Mouse (Mus musculus): ENCODE measurements at regions not wholly inside any gene's neighbourhood (a gene's known extent, or its start where the extent isn't known, plus 50 kb on each side); places are given as distances from the start of the nearest gene placed in this dataset.

DNA sequence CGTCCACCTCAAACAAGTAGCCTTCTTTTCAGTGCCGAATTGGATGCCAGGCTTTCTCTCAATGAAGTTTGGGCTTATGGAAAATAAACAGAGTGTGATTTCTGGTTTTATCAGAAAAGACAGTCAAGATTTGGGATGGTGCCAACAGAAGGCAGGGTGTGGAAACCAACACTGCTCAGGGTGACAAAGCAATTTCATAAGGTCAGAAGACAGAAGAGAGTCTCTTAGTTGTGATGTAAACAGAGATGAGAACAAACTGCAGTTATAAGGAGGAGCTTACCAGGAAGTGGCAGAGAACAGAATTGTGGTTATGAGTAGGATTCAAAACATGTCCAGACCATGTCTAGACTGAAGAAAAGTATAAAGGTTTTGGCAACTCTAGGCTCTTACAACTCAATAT, 714.3 kb upstream of the Arpp21 start:
- DNase-seq (ENCODE audit: low read depth, low spot score): no peak

DNA sequence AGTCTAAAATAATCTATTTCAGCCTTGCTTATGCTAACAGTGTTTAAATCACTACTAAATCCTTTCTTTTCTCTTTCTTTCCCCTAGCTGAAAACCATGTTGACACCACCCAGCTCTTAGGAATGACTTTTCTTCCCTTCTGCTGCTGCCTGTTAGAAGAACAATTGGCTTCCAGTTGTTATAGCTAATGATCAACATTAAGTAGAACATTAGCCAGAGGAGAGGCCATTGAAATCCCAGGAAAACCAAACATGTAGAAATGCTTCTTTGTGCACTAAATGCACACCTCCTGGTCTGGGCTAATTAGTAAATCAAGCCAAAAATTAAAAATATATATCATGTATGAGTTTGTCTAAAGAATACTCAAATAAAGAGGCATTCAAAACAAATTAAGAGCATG, 703.0 kb upstream of the Arpp21 start:
- DNase-seq (ENCODE audit: low read depth, low spot score): no peak

DNA sequence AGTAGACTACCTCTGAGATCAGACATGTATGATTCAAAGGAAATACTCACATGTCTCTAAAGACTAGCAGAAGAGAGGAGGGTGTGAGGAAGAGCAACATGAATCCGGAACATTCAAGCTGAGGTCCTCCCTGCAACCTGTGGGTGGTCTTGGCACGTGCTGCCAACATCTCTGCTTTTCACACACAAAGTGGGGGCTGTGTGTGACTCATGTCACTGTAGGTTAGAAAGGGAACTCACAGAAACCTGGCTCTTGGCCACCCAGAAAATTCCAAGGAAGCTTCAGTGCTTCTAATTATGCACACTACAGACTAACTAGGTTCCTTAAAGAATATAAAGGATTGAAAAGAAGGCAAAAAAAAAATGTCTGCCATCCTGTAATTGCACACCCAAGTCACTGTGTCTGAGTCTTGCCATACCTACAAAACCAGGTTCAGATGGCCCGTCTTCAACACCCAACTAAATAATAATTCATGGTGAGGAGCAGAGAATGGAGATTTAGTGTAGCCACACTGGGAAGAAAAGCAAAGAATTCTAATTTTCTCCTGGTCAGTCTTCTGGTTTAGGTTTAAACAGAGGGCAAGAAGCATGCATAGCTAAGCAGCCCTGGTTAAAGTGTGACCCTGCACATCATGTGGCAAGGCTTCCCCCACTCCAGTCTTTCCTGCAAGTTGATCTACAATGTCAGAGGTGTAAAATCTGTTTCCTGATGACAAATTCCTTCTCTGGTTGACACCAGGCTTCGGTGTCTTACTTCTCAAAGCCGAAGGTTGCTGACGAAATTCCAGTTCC, 673.8 kb upstream of the Arpp21 start:
- no peak for DNase-seq (ENCODE audit: low read depth, low spot score)

DNA sequence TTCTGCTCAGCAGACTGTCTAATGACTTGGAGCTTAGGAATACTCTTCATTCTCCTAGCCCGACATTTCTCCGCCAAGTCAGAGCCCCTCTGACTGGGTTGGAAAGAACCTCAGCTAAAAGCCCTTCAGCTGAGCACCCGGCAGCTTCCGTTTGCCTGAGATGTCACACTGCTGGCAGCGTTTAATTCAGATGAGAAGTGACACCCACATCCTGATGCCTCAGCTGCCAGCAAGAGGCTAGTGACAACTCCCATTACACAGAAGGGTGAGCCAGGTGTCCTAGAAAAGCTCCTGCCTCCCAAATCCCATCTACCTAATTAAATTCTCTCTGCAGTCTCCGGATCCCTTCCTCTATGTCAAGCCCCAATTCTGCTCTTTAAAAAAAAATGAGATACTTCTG, 670.2 kb upstream of the Arpp21 start:
- no peak for DNase-seq (ENCODE audit: low read depth, low spot score)

DNA sequence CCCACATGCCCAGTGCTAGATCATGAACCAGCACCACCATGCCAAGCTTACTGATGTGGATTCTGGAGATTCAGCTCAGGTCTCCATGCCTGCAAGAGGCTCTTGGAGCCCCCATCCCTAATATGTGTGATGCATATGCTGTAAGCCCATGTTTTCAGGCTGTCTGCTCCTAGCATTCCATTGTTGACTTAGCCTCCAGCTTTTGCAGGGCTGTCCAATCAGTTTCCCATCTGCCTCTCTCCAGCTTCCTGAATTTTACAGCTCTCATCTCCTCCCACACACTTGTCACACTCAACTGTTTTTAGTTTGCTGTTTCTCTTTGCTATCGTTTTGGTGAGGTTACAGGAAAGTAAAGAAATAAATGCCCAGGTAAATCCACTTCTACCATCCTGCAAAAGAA, 629.2 kb upstream of the Arpp21 start:
- no peak for DNase-seq (ENCODE audit: low read depth, low spot score)

DNA sequence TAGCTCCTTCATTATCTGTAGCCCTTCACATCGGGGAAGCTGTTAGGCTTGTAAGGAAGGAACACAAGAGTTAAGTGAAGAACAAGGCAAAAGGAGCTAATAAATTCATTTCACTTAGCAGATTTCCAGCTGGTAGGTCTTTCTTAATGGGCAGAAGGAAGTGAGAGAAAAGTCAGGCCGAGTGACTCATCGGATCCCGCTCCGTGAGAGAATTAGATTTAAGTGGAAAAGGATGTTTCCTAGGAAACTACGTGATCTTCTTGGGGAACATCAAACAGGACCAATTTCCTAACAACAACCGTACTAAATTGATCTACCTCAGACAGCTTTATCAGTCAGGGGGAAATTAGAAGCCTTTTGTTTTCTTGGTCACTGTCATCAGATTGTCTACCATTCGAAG, 625.4 kb upstream of the Arpp21 start:
- DNase-seq (ENCODE audit: low read depth, low spot score): no peak

DNA sequence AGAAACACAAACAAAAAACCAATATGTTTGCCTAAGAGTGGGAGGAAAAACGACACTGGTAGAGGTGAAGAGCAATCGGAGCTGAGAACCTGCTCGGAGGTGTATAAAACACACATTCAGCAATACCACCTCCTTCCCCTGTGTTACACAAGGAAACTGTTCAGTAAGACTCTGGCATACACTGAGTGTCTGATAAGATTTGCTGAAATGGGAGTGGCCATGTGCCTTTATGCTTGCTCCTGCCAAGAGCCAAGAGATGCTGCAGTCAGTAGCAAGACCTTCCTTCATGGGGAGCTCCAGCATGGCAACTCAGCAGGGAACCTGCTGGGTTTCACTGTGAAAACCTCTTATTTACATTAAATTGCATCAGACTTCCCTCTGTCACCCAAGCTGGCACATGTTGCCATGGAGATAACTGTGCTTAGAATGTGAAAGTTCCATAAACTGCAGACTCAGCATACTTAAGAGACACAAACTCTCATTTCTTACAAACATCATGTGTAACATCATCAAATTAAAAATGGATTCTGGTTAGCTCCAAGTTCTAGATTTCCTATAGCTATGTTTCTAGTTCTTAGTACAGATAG, 624.7 kb upstream of the Arpp21 start:
- DNase-seq (ENCODE audit: low read depth, low spot score): no peak

DNA sequence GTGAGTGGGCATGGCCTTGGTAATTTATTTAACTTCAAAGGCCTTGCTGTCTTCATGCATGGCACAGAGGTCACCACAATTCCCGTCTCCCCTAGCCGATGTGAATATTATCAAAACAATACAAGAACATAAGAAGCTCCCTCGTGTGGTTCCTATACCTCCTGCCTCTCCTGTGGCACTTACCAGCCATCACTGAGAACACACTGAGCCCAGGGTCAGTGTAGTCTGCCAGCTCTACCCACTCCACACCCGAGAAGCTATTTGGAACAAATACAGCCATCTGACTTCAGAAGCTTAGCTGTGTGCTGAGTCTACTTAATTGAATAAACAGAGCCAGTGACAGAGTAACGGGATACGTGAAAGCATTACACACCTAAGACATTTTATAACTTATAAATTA, 605.7 kb upstream of the Arpp21 start:
- DNase-seq (ENCODE audit: low read depth, low spot score): no peak

DNA sequence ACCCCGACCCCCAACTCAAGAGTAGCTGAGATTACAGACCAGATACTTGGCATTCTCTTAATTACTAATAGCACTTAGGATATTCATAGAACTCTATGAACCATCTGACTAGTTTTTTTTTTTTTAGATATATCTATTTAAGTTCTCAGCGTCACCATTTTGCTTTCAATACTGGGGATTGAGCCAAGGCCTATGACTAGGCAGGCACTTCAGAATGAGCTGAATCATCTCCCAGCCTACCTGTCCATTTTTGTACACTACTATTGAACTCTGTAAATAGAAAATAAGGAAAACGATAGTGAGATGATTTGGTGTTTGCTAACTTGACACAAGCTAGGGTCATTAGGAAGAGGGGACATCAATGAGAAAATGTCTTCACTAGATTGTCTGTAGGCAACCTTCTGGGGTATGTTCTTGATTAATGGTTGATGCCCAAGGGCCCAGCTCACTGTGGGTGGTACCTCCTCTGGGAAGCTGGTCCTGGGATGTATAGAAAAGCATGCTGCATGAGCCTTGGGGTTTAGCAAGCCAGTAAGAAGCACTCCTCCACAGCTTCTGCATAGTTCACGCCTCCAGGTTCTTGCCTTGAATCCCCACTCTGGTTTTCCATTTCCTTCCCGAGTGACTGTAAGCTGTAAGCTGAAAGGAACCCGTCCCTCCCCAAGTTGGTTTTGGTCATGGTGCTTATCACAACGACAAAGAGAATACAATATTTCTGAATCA, 603.5 kb upstream of the Arpp21 start:
- no peak for DNase-seq (ENCODE audit: low read depth, low spot score)

DNA sequence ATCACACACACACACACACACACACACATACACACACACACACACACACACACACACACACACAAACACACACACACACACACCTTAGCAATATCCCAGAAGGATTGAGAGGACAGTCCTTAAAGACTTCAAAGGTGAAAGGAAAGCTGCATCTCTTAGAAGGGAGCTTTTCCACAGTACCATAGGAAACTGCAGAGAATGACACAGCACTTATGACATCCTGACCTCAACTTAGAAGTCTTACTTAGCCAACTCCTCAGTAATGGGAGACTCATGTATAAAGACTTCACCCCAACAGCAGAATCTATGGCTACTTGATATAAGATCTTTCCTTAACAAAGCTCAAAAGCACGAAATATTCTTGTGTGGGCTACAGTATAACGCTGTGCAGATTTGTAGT, 601.8 kb upstream of the Arpp21 start:
- no peak for DNase-seq (ENCODE audit: low read depth, low spot score)

DNA sequence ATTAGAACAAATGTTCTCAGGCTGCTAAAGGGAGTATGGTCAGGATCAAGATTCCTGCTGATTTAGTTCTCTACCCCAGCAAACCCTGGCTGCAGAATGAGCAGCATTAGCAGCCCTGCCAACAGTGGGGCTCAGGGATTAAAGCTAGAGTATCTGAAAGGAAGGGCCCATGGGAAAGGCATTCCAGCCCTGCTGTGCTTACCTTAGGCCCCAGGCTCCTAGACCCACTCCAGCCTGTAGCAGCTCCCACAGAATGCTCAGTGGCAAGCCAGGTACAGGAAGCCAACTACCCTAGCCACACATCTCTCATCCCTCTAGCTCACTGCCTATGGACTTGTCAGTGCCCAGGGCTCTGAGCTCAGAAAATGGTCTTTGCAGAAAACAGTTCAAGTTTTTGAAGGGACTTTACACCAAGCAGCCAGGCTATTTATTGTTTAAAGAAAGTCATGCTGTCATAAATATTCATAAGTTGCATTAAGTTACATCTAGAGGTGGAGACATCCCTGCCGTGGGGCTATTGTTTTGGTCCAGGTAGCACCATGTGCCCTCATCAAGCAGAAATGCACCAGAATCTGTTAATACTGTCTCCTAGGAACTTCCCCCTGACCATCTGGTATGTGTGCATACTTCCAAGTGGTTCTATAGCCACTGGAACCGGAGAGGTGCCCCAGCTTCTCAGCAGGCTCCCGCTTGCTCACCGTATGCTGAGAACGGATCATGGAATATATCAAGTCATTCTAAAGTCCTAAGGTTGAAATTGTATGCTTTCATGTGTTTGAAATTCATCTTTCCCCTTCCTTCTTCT, 598.9 kb upstream of the Arpp21 start:
- DNase-seq (ENCODE audit: low read depth, low spot score): no peak

DNA sequence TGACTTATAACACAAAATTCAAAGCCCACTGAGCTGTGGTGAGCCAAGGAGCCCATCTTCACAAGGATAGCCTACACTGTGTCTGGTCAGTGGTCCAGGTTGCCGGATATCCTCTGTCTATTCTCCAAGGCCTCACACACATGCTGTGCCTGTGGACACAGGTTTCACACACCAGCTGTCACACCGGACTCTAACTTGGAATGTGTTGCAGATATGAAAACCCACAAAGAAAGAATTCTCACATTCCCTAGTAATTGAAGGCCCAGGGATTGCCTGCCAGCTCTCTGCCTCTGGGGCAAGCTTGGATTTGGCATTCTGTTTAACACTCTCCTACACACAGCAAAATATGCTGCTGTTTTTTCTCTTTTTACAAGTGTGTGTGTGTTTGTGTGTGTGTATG, 595.4 kb upstream of the Arpp21 start:
- no peak for DNase-seq (ENCODE audit: low read depth, low spot score)

DNA sequence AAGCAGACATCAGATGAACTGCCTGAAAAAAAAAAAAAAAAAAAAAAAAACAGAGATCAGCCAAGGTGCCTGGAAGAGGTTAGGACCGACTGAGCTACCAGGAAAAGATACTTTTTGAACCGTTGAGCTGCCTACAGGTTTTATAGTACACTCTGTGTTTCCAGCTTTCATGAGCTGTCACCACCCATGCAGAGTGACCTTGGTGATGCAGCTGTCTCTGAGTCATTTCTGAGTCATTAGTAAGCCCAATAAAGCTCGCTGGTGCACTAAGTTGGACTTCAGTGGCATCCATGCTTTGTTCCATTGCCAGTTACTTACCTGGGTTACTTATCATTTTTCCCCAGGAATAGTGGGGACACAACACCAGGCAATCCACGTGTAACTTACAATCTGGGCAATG, 592.9 kb upstream of the Arpp21 start:
- no peak for DNase-seq (ENCODE audit: low read depth, low spot score)

DNA sequence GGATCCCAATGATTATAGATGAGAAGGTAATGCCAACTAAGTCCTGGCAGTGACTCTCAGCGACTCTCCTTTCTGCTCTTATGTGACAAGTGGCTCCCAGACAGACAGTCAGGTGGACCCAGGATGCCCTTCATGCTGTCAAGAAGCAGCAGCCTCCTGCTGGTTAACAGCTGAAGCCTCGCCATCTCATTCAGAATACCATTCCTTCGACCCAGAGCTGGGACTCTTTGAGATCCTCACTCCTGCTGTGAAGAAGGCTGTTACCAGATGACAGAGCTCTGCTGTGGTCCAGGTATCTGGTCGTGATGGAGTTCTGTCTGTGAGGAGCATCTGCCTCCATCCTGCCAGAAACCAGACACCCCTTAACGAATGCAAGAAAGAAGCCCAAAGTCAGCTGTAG, 590.9 kb upstream of the Arpp21 start:
- DNase-seq (ENCODE audit: low read depth, low spot score): no peak

DNA sequence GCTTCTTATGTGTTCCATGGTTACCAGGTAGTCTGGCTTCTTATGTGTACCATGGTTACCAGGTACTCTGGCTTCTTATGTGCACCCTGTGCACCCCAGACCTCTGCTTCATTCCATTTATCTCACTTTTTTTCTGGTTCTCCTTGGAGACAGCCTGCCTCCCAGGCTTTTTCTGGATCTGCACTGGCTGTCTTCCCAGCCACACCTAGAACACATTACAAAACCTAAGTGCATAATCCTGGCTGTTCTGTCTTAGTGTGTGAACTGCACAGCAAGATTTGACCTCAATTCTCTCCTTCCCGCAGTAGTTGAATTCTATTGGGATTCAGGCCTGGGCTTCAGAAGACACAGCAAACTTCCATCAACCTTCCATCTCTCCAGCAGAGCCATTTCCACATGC, 586.2 kb upstream of the Arpp21 start:
- no peak for DNase-seq (ENCODE audit: low read depth, low spot score)

DNA sequence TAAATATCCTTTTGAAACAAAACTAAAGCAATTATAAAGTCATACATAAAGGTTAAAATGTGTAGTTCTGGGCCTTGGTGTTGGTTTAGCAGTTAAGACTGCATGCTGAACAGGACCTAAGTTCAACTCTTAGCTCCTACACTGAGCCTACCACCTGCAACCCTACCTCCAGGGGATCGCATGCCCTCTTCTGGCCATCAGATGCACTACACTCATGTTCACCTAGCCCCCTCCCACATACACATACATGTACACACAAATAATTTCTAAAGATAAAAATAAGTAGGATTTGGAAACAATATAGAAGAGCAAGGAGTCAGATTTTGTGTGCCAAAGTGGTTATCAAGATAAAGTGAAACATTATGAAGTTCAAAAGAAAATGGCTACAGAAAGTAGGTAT, 576.2 kb upstream of the Arpp21 start:
- no peak for DNase-seq (ENCODE audit: low read depth, low spot score)

DNA sequence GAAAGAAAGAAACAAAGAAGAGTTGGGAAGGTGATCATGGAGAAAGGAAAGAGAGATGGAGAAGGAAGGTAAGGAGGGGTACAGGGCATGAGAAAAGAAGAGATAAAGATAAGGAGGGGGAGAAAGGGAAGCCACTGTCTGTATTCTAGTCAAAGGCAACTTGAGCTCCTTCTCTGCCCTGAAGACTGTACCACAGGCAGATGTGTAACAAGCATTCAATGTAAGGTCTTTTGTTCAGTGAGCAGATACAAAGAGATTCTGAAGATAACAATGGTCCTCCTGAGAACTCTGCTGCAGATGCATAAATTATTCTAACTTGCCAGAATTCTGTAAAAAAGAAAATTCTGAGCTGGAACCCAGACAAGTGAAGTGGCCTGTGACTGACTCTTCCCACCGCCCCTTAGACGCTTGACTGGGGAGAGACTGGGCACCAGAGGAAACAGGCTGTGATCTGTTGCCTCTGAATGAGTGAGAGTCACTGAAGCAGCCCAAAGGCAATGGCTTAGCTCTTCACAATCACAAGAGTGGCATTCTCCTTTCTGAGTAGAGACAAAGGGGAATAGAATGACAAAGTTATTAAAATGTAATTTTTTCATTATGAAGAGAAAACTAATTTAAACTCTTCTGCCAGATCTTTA, 564.0 kb upstream of the Arpp21 start:
- no peak for DNase-seq (ENCODE audit: low read depth, low spot score)

DNA sequence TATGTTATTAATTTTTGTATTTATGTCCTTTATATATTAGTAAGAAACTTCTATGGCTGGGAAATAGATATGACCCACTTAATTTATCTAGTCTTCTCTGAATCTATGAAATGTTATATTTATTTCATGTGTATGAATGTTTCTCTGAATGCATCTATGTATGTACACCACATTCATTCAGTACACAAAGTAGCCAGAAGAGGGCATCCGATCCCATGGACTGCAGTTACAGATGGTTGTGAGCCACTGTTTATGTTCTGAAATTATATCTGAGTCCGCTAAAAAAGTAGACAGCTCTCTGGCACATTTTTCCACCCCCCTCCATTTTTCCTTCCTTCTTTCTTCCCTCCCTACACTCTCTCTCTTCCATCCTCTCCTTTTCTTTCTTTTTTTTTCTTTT, 557.8 kb upstream of the Arpp21 start:
- no peak for DNase-seq (ENCODE audit: low read depth, low spot score)

DNA sequence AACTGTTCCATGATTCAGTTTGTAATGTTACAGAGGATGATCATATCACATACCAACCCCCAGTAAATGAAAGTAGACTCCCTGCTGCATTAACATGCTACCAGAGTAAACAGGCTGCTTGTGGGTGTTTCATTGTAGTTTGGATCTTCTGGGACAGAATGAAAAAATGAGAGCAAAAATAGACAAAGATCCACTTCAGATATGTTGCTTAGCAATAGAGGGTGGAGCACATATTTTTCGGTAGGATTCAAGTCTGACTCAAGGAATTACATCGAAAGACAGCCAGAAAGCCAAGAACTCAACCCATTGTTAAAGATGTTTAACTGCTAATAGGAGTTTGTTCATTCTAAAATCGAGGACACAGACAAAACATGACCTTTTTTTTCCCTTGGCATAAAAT, 536.2 kb upstream of the Arpp21 start:
- no peak for DNase-seq (ENCODE audit: low read depth, low spot score)

DNA sequence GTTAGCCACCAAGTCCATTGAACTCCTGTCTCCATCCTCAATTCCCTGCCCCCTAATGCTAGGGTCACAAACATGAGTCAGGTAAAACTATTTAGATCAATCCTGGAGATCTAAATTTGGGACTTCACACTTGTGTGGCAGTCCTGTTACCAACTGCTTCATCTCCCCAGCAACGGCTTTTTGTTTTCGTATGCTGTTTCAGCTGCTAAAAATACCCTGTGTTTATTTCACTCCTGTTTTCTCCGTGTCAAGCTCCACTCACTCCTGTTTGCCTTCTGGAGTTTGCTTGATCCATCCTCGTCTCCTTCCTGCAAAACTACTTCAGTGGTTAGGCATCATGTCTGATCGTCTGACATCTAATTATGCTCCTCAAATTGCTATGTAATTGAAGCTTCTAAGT, 508.9 kb upstream of the Arpp21 start:
- DNase-seq (ENCODE audit: low read depth, low spot score): no peak

DNA sequence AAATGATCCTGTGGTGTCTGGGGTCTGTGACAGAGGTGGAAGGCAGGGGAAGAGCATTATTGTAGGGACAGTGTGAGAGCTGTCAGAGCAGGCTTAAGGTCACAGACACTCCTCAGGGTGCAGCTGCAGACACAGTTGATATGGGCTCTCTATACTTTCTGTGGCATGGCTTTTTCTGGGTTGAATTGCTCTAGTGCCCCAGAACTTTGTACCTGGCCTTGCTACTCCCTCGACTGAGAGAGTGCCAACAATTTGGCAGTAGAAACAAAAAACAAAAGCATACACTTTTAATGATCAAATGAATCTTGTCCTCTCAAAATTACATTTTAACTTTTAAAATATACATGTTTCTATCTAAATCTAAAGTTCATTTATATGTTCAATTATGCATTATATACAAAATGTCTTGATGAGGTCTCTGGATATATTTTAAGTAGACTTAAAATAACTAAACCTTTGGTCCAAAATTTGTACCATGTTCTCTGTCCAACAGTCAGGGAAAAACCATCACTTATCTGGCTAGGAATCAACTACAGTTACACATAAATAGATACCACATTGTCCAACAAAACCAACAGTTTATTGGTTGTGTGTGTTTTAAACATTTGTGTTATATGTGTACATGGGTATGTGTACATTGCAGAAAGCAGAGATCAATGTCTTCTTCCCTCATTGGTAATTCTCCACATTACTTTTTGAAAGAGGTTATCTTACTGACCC, 508.3 kb upstream of the Arpp21 start:
- DNase-seq (ENCODE audit: low read depth, low spot score): no peak

All from retina, postnatal 7 days (tissue).